Mouse (Mus musculus) bone marrow macrophage, adult 2 months (primary cell): ENCODE measurements around the gene Pcdh19. TPM values are rescaled to one million over a fixed set of nuclear protein-coding genes. Genes with fewer than 3 reads are reported as not detected.
A peak's percentile ranks its signal among the peaks of the same experiment; 100 is the strongest.
"Not testable (repeated sequence)": the region's sequence is repeated elsewhere in the genome, so short reads cannot be mapped to it uniquely, and the experiment has no call there.

Experiments
- H3K27ac ChIP-seq: 2 replicates; pipeline ENCODE4 v1.5.1; 2012; ENCODE audit warnings: low read depth, low read length; ENCODE audit not compliant: insufficient read depth
- H3K4me1 ChIP-seq: 2 replicates; pipeline ENCODE4 v1.6.1; 2012; ENCODE audit warnings: low read length; ENCODE audit not compliant: control insufficient read depth, insufficient read depth
- H3K4me3 ChIP-seq: 2 replicates; pipeline ENCODE4 v1.5.1; 2012; ENCODE audit warnings: mild to moderate bottlenecking, low read length, moderate library complexity; ENCODE audit not compliant: insufficient read depth
- CTCF ChIP-seq: IDR thresholded peaks from 2 replicates; pipeline ENCODE4 v1.5.1; 2012; ENCODE audit warnings: low read depth, mild to moderate bottlenecking, low read length, moderate library complexity
- POLR2A ChIP-seq: IDR thresholded peaks from 2 replicates; pipeline ENCODE4 v1.6.1; 2012; ENCODE audit warnings: mild to moderate bottlenecking, low read depth, low read length, borderline replicate concordance
- polyA plus RNA-seq: library from polyadenylated mRNA; stranded (reverse); fragments of >200 nt; gene quantifications from 2 replicates; pipeline ENCODE4 v1.2.4, GENCODE M21; 2012; ENCODE audit not compliant: missing spikeins, insufficient read depth, insufficient read length

Gene Pcdh19
- polyA plus RNA-seq = 0.11 and 0.83 TPM in 2 replicates

DNA sequence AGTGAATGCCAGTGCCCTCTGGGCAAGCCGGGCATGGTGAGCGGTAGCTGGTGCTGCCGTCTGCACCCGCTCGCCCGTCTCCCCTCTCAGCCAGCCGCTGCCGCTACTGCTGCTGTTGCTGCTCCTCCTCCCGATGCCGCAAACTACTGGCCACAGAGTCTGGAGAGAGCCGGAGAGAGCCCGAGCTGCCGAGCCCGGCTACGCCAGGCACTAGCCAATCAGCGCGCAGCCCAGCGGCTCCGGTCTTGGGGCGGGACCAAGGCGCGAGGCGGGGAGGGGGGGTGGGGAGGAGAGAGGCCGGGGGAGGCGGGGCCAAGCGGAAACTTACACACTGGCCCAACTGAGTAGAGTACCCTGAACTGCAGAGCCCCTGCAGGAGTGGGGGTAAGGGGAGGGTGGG lies at the start of gene Pcdh19:
Gene Pcdh19, minus strand, starts transcription at position 148 of the 400 bp plus-strand sequence.
- no peak for TF ChIP-seq CTCF
- TF ChIP-seq POLR2A = no peak
- no peaks in the 10 kb centered on the region for H3K4me1 ChIP-seq
- peak within 1 kb of the TSS; percentile 45 for H3K4me3 ChIP-seq
- H3K27ac ChIP-seq = no peak within 1 kb of the TSS

GRCm38 (mm10) chrX:133735871-133736270 lies 47.1 kb upstream of the Pcdh19 start:
- TF ChIP-seq POLR2A = no peak
- TF ChIP-seq CTCF = no peak
- no peaks in the 10 kb centered on the region for H3K4me1 ChIP-seq
- H3K4me3 ChIP-seq = no peak overlapping the region
- H3K27ac ChIP-seq = no peak overlapping the region

DNA sequence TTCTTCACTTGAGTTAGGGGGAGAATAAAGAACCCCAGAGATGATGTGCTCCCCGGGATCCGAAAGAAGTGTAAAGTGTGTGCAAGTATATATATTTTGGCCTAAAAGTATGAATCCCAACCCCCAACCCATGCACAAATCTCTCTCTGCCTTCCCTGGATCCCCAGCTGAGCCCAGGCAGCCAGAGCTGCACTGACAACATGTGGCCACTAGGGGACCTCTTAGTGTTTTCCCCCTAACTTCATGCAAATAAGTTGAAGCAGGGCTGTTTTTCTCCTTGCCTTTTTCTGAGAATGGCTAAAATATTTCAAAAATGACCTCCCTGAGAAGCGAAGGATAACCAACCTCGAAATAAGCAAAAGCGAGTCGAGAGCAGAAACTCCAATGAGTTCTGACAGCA lies 46.2 kb upstream of the Pcdh19 start:
- TF ChIP-seq POLR2A (no peak), CTCF (peak; percentile 24; the same call in 1 of the 2 replicates)
- no peak overlapping the region for H3K27ac ChIP-seq
- H3K4me1 ChIP-seq = no peaks in the 10 kb centered on the region

DNA sequence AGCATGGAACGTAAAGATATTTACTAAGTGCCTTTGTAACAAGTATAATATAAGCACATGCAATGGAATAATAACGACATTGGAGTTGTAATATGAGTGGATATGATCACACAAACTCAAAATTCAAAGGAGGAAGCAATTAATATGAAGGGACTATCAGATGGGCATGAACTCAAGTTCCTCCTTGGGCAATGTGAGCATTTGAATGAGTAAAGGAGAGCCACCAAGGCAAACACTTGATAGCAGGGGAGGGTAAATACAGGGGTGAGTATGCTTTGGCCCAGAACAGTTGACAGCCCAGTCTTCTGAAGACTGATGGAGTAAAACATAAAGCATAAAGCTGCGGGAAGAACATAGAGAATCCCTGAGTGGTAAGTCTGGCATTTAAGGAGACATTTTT lies 32.7 kb upstream of the Pcdh19 start:
- no peaks in the 10 kb centered on the region for H3K4me1 ChIP-seq
- TF ChIP-seq POLR2A (no peak), CTCF (no peak)
- H3K4me3 ChIP-seq = no peak overlapping the region
- no peak overlapping the region for H3K27ac ChIP-seq

More for the DNA sequence above, 46.2 kb upstream of the Pcdh19 start:
- no peak overlapping the region for H3K4me3 ChIP-seq

GRCm38 (mm10) chrX:133710621-133711020 lies 21.8 kb upstream of the Pcdh19 start:
- TF ChIP-seq CTCF (no peak), POLR2A (no peak)
- no peaks in the 10 kb centered on the region for H3K4me1 ChIP-seq
- H3K4me3 ChIP-seq = no peak overlapping the region
- no peak overlapping the region for H3K27ac ChIP-seq

GRCm38 (mm10) chrX:133702902-133703301 lies 14.1 kb upstream of the Pcdh19 start:
- Histone ChIP-seq H3K4me1 (no peaks in the 10 kb centered on the region), H3K4me3 (no peak overlapping the region), H3K27ac (no peak overlapping the region)
- no peak for TF ChIP-seq CTCF
- no peak for TF ChIP-seq POLR2A

DNA sequence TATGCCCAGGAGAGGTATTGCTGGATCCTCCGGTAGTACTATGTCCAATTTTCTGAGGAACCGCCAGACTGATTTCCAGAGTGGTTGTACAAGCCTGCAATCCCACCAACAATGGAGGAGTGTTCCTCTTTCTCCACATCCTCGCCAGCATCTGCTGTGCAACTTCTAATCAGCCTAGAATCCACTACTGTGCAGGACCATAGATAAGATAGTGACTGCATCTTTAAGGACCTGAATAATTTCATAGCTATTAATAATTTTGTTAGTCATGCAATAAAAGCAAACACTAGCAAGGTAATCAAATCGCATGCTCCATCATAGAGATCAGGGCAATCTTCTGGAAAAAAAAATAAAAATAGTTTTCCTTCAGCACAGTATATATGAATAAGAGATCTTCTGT lies 9.1 kb upstream of the Pcdh19 start:
- H3K4me1 ChIP-seq, H3K27ac ChIP-seq, H3K4me3 ChIP-seq: not testable (repeated sequence)

GRCm38 (mm10) chrX:133696461-133696860 lies 7.7 kb upstream of the Pcdh19 start:
- TF ChIP-seq CTCF = no peak
- TF ChIP-seq POLR2A = no peak
- Histone ChIP-seq H3K4me1 (no peaks in the 10 kb centered on the region), H3K27ac (no peak overlapping the region), H3K4me3 (no peak overlapping the region)

DNA sequence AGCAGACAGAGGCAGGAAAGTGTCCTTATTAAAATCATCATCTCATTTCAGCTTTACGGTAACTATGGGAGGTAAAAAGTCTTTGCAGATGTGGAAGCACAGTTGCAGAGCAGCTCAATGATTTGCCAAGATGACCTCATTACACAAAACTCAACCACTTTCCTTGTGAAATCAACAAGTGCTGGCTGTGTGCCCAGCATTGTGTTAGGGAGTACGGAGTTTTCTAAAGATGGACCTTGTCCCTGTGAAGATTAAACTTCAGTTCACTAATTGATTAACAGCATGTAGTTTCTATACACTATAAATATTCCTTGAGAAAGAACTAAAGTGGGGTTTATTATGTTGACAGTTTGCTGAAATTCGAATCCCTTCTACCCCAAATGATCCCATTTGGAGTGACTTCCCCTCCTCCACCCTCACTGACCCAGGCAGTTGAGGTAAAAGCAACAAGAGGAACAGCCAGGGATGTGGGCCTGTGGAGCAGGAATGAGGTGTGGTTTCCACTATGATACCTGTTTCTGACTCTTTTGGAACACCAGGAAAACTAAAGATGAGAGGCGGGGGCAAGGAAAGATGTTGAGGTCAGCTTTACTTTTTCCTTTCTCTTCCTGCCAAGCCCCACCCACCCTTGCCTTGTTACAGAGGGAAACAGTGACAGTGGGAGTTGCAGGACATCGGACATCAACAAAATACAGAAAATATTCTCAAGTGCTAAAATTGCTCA lies 4.4 kb upstream of the Pcdh19 start:
- H3K27ac ChIP-seq = no peak overlapping the region
- no peak overlapping the region for H3K4me3 ChIP-seq
- H3K4me1 ChIP-seq = no peaks in the 10 kb centered on the region
- TF ChIP-seq POLR2A (no peak), CTCF (no peak)

DNA sequence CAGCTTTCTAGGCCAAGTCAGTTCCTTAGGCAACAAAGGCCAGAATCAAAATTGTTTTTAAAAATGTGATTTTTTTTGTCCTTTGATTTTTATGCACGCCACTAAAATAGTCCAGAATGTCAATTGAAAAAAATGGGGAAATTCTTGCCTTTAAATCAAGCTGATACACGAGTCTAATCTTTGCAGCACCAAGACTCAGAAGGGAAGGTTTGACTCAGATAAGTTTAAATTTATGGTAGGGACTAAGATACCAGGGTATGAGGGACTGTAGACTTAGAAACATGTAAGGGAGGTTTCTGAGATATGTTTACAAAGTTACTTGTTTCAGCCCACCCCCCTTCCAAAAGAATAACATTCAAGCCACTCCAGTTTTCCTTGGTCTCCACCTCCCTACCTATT lies 3.6 kb upstream of the Pcdh19 start:
- no peak overlapping the region for H3K27ac ChIP-seq
- TF ChIP-seq POLR2A = no peak
- no peak overlapping the region for H3K4me3 ChIP-seq
- no peaks in the 10 kb centered on the region for H3K4me1 ChIP-seq

DNA sequence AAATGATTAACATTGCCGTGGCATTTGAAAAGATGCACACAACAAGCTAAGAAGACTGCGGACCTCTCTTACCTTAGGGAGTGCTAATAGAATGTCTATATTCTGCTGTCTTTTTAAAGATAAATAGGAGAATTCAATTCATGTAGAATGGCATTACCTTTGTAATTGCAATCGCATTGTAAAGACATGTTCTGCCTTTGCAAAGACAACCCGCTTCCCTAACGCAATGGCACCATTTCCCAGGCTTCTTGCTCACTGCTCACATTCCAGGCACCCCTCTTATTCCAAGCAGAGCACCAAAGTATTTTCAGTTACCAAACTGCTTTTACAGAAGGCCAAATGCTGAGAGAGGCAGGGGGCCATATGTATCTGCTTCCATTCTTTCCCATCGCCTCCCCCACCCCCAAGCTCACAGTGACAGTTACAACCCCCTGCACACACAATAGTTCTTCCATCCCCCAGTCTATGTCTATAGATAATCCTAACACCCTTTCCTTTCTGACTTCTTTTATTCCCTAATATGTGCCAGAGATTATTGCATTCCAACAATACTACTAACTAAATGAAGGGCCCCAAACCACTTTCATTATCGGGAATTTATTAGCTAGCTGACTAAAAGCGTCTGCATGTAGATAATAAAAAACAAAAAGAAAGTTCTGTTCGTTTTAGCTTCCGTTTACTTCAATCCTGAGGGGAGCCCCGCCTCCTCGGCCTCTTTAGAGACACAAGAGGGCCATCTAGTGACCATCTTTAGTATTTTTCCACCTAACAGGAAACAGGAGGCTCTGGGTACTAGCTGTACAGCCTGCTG lies 3.0 kb upstream of the Pcdh19 start:
- 0 out of 2 replicates have a peak overlapping the region, but pooled peaks have one; percentile 5 for H3K4me3 ChIP-seq
- no peak for TF ChIP-seq CTCF
- no peak for TF ChIP-seq POLR2A
- H3K4me1 ChIP-seq = no peaks in the 10 kb centered on the region

More for the DNA sequence above, 3.0 kb upstream of the Pcdh19 start:
- no peak overlapping the region for H3K27ac ChIP-seq
